Mouse (Mus musculus): ENCODE results near the gene Ssxb6. TPM values are rescaled to one million over a fixed set of nuclear protein-coding genes. Genes with fewer than 3 reads are reported as not detected.
"Not testable (repeated sequence)": the region's sequence is repeated elsewhere in the genome, so short reads cannot be mapped to it uniquely, and the experiment has no call there.

Gene Ssxb6
- polyA plus RNA-seq (2012; rRNA removed): not detected in 2 replicates

GRCm38 (mm10) chrX:8548155-8548554 lies at the start of gene Ssxb6:
Gene Ssxb6 (minus strand): TSS chrX:8548255.
- H3K4me3 ChIP-seq (replicated peaks; ENCODE audit: insufficient read depth, low read depth, low read length); H3K27ac ChIP-seq (ENCODE audit: insufficient read depth, low read length); H3K27me3 ChIP-seq (ENCODE audit: control insufficient read depth, insufficient read depth, low read length); DNase-seq; H3K4me1 ChIP-seq (ENCODE audit: control insufficient read depth, insufficient read depth, low read length): not testable (repeated sequence)
- 57% methylated on average over 4 of the region's 4 CpGs for WGBS

- H3K4me1 ChIP-seq (ENCODE audit: control insufficient read depth, insufficient read depth, low read length); H3K27ac ChIP-seq (ENCODE audit: insufficient read depth, low read length); DNase-seq; H3K4me3 ChIP-seq (replicated peaks; ENCODE audit: insufficient read depth, low read depth, low read length); H3K27me3 ChIP-seq (ENCODE audit: control insufficient read depth, insufficient read depth, low read length): not testable (repeated sequence)
- 19% methylated on average over 1 of the region's 1 CpGs for WGBS
These were observed 43.7 kb upstream of the Ssxb6 start, which contains the start of gene Ssxb3 for GRCm38 (mm10) chrX:8591716-8592115. Gene Ssxb3 (minus strand): TSS chrX:8591816.

GRCm38 (mm10) chrX:8524854-8525253 lies 23.2 kb downstream of the Ssxb6 start, which contains the start of gene Gm14459:
Gene Gm14459 (minus strand): TSS chrX:8524954.
- Histone ChIP-seq H3K4me1 (ENCODE audit: control insufficient read depth, insufficient read depth, low read length) (no peaks in the 10 kb centered on the region), H3K4me3 (replicated peaks; ENCODE audit: insufficient read depth, low read depth, low read length) (no peak within 1 kb of the TSS), H3K27ac (ENCODE audit: insufficient read depth, low read length) (no peak within 1 kb of the TSS), H3K27me3 (ENCODE audit: control insufficient read depth, insufficient read depth, low read length) (no peaks in the 10 kb centered on the region)
- DNase-seq: no peak
- WGBS: 71% methylated on average over 2 of the region's 2 CpGs
- TF ChIP-seq CTCF (IDR thresholded peaks at IDR 0.05; ENCODE audit: borderline replicate concordance, insufficient read depth, low read depth, low read length) (no peak), POLR2A (IDR thresholded peaks at IDR 0.05; ENCODE audit: borderline replicate concordance, insufficient read depth, low read length) (no peak)

Other genes starting within 250 kb of the Ssxb6 start
- not detected in 2 replicates for gene Ssxb10, start 220.8 kb downstream of the Ssxb6 start, polyA plus RNA-seq (2012; rRNA removed)
- gene Ssxb9, start 181.3 kb downstream of the Ssxb6 start, polyA plus RNA-seq (2012; rRNA removed): not detected in 2 replicates
- gene Ssxb1, start 134.9 kb downstream of the Ssxb6 start, polyA plus RNA-seq (2012; rRNA removed): not detected in 2 replicates
- not detected in 2 replicates for gene Ssxb2, start 86.5 kb downstream of the Ssxb6 start, polyA plus RNA-seq (2012; rRNA removed)
- not detected in 2 replicates for gene Gm14459, start 23.3 kb downstream of the Ssxb6 start, polyA plus RNA-seq (2012; rRNA removed)
- not detected in 2 replicates for gene Ssxb3, start 43.6 kb upstream of the Ssxb6 start, polyA plus RNA-seq (2012; rRNA removed)
- gene Ssxb8, start 142.6 kb upstream of the Ssxb6 start, polyA plus RNA-seq (2012; rRNA removed): not detected in 2 replicates
- not detected in 2 replicates for gene Ssx9, start 200.2 kb upstream of the Ssxb6 start, polyA plus RNA-seq (2012; rRNA removed)